Mouse (Mus musculus) ES-Bruce4 (cell line): ENCODE measurements around the gene Galnt18. TPM values are rescaled to one million over a fixed set of nuclear protein-coding genes. Genes with fewer than 3 reads are reported as not detected.

Experiments
- H3K27ac ChIP-seq: 2 replicates; pipeline ENCODE4 v1.5.1; 2012; ENCODE audit warnings: low read length, inconsistent platforms; ENCODE audit not compliant: insufficient read depth
- H3K27me3 ChIP-seq: 2 replicates; pipeline ENCODE4 v1.6.1; 2012; ENCODE audit warnings: mild to moderate bottlenecking, low read length, inconsistent platforms; ENCODE audit not compliant: control insufficient read depth, poor library complexity, insufficient read depth, severe bottlenecking
- H3K36me3 ChIP-seq: 2 replicates; pipeline ENCODE4 v1.6.1; 2012; ENCODE audit warnings: inconsistent platforms, mild to moderate bottlenecking, low read length, moderate library complexity; ENCODE audit not compliant: control insufficient read depth, poor library complexity, insufficient read depth, severe bottlenecking
- H3K4me1 ChIP-seq: one replicate; pipeline ENCODE4 v1.8.1; 2011; ENCODE audit warnings: low read length; ENCODE audit not compliant: control insufficient read depth, insufficient read depth
- H3K4me3 ChIP-seq: 2 replicates; pipeline ENCODE4 v1.5.1; 2011; ENCODE audit warnings: low read depth, mild to moderate bottlenecking, low read length
- H3K9ac ChIP-seq: 2 replicates; pipeline ENCODE4 v1.6.1; 2012; ENCODE audit warnings: low read depth, mild to moderate bottlenecking, inconsistent platforms; ENCODE audit not compliant: poor library complexity, severe bottlenecking
- H3K9me3 ChIP-seq: replicated peaks from 2 replicates; pipeline ENCODE4 v1.6.1; 2012; ENCODE audit warnings: mild to moderate bottlenecking, low read length, inconsistent platforms; ENCODE audit not compliant: control insufficient read depth, poor library complexity, insufficient read depth, severe bottlenecking
- CTCF ChIP-seq: IDR thresholded peaks from one replicate; pipeline ENCODE4 v1.8.1; 2011; ENCODE audit warnings: low read depth, low read length
- EP300 ChIP-seq: IDR thresholded peaks from 2 replicates; pipeline ENCODE4 v1.6.1; 2011; ENCODE audit warnings: low read depth, low read length; ENCODE audit not compliant: insufficient read depth
- POLR2A ChIP-seq: IDR thresholded peaks from one replicate; pipeline ENCODE4 v1.8.1; 2011; ENCODE audit warnings: low read length; ENCODE audit not compliant: insufficient read depth
- polyA plus RNA-seq: library from polyadenylated mRNA; stranded (reverse); fragments of >200 nt; gene quantifications from 2 replicates; pipeline ENCODE4 v1.2.4, GENCODE M21; 2011; ENCODE audit warnings: low read depth; ENCODE audit not compliant: missing spikeins, insufficient read depth, insufficient read length

The Galnt18 gene
- polyA plus RNA-seq, 1 experiment, result 2.6 TPM

- no peak overlapping the region for H3K27ac ChIP-seq
- H3K36me3 ChIP-seq, result no peaks in the 10 kb centered on the region
- no peaks in the 10 kb centered on the region for H3K9me3 ChIP-seq
- H3K27me3 ChIP-seq, result no peaks in the 10 kb centered on the region
- H3K9ac ChIP-seq, result no peak overlapping the region
- no peak overlapping the region for H3K4me3 ChIP-seq
- H3K4me1 ChIP-seq, result no peaks in the 10 kb centered on the region
- TF ChIP-seq CTCF (no peak), POLR2A (no peak)
Observed at GRCm38 (mm10) chr7:111718900-111719299, 60.9 kb downstream of the Galnt18 start.

- H3K27ac ChIP-seq, result no peak overlapping the region
- H3K36me3 ChIP-seq, result no peaks in the 10 kb centered on the region
- no peak for TF ChIP-seq POLR2A
- no peak for TF ChIP-seq EP300
- TF ChIP-seq CTCF, result no peak
- H3K4me1 ChIP-seq, result no peaks in the 10 kb centered on the region
- no peaks in the 10 kb centered on the region for H3K9me3 ChIP-seq
- no peaks in the 10 kb centered on the region for H3K27me3 ChIP-seq
- H3K9ac ChIP-seq, result no peak overlapping the region
- no peak overlapping the region for H3K4me3 ChIP-seq
Observed at GRCm38 (mm10) chr7:111714639-111715360, 65.0 kb downstream of the Galnt18 start.

- H3K27me3 ChIP-seq, result no peaks in the 10 kb centered on the region
- no peak for TF ChIP-seq POLR2A
- no peak for TF ChIP-seq CTCF
- TF ChIP-seq EP300, result no peak
- no peaks in the 10 kb centered on the region for H3K4me1 ChIP-seq
- H3K9ac ChIP-seq, result no peak overlapping the region
- no peaks in the 10 kb centered on the region for H3K9me3 ChIP-seq
- H3K36me3 ChIP-seq, result no peaks in the 10 kb centered on the region
- H3K27ac ChIP-seq, result no peak overlapping the region
- no peak overlapping the region for H3K4me3 ChIP-seq
Observed at GRCm38 (mm10) chr7:111713828-111714600, 65.8 kb downstream of the Galnt18 start.

GRCm38 (mm10) chr7:111712797-111713196 lies 67.0 kb downstream of the Galnt18 start:
- Histone ChIP-seq H3K4me1 (no peaks in the 10 kb centered on the region), H3K9me3 (no peaks in the 10 kb centered on the region), H3K9ac (no peak overlapping the region), H3K36me3 (no peaks in the 10 kb centered on the region), H3K27me3 (no peaks in the 10 kb centered on the region), H3K27ac (no peak overlapping the region), H3K4me3 (no peak overlapping the region)
- TF ChIP-seq EP300 (no peak), POLR2A (no peak), CTCF (no peak)

GRCm38 (mm10) chr7:111711045-111711808 lies 68.5 kb downstream of the Galnt18 start:
- Histone ChIP-seq H3K36me3 (no peaks in the 10 kb centered on the region), H3K9ac (no peak overlapping the region), H3K4me1 (no peaks in the 10 kb centered on the region), H3K9me3 (no peaks in the 10 kb centered on the region), H3K27ac (no peak overlapping the region), H3K27me3 (no peaks in the 10 kb centered on the region), H3K4me3 (no peak overlapping the region)
- TF ChIP-seq EP300 (no peak), CTCF (no peak), POLR2A (no peak)

GRCm38 (mm10) chr7:111710311-111710710 lies 69.5 kb downstream of the Galnt18 start:
- Histone ChIP-seq H3K4me1 (no peaks in the 10 kb centered on the region), H3K27me3 (no peaks in the 10 kb centered on the region), H3K9me3 (no peaks in the 10 kb centered on the region), H3K9ac (no peak overlapping the region), H3K36me3 (no peaks in the 10 kb centered on the region), H3K27ac (no peak overlapping the region), H3K4me3 (no peak overlapping the region)
- TF ChIP-seq POLR2A (no peak), CTCF (no peak), EP300 (no peak)
